Mouse (Mus musculus) heart, embryonic 16.5 days (tissue): ENCODE data around the gene Pdgfa. TPM values are rescaled to one million over a fixed set of nuclear protein-coding genes. Genes with fewer than 3 reads are reported as not detected.

ENCODE experiments used
- ATAC-seq: fragments of 200-750 bp; cut with Nextera tagmentation; replicated peaks from 2 replicates; pipeline ENCODE4 v1.8.0; 2017; ENCODE audit warnings: moderate number of reproducible peaks; ENCODE audit not compliant: insufficient read depth, low FRiP score; ENCODE audit errors: extremely low read depth
- H3K27ac ChIP-seq: fragments of 300-500 bp; sonication (generic); 2 replicates; pipeline ENCODE4 v1.5.1; 2014; ENCODE audit warnings: mild to moderate bottlenecking, low read length, control low read depth, moderate library complexity
- H3K27me3 ChIP-seq: fragments of 300-500 bp; sonication (generic); 2 replicates; pipeline ENCODE4 v1.6.1; 2014; ENCODE audit warnings: low read length, mixed read lengths; ENCODE audit not compliant: control insufficient read depth, insufficient read depth
- H3K36me3 ChIP-seq: fragments of 300-500 bp; sonication (generic); 2 replicates; pipeline ENCODE4 v1.6.1; 2014; ENCODE audit not compliant: control insufficient read depth, insufficient read depth
- H3K4me1 ChIP-seq: fragments of 300-500 bp; sonication (generic); 2 replicates; pipeline ENCODE4 v1.6.1; 2014; ENCODE audit warnings: low read length, mixed read lengths; ENCODE audit not compliant: control insufficient read depth, insufficient read depth
- H3K4me2 ChIP-seq: fragments of 300-500 bp; sonication (generic); 2 replicates; pipeline ENCODE4 v1.6.1; 2014; ENCODE audit warnings: low read depth, mild to moderate bottlenecking, control low read depth, low read length
- H3K4me3 ChIP-seq: fragments of 300-500 bp; sonication (generic); 2 replicates; pipeline ENCODE4 v1.5.1; 2014; ENCODE audit warnings: mild to moderate bottlenecking, control low read depth, low read length
- H3K9ac ChIP-seq: fragments of 300-500 bp; sonication (generic); 2 replicates; pipeline ENCODE4 v1.6.1; 2014; ENCODE audit warnings: low read length, control low read depth
- H3K9me3 ChIP-seq: fragments of 300-500 bp; sonication (generic); replicated peaks from 2 replicates; pipeline ENCODE4 v1.6.1; 2016; ENCODE audit warnings: low read length; ENCODE audit not compliant: control insufficient read depth
- WGBS: fragments of 180-500 bp; shearing (Covaris S2); extraction: QIAGEN DNeasy Blood & Tissue Kit; methylation state at CpG from one replicate; pipeline ENCODE4 v1.1.7; 2014; 5-methylcytosine and 5-hydroxymethylcytosine counted together
- polyA plus RNA-seq: library from polyadenylated mRNA; unstranded; fragments of >200 nt; fragmentation: Nextera tagmentation; extraction: Ambion mirVana; gene quantifications from 2 replicates; pipeline ENCODE4 v1.2.1, GENCODE M21; 2015

Gene Pdgfa
- polyA plus RNA-seq, result 54.0 and 56.0 TPM in 2 replicates

- Histone ChIP-seq H3K4me2 (peak within 1 kb of the TSS; percentile 72), H3K9ac (peak within 1 kb of the TSS; percentile 90), H3K4me3 (peak within 1 kb of the TSS; percentile 78), H3K27ac (peak within 1 kb of the TSS; percentile 97), H3K4me1 (peaks cover 37% of the 10 kb centered on the region), H3K36me3 (no peaks in the 10 kb centered on the region), H3K9me3 (peaks cover 3% of the 10 kb centered on the region), H3K27me3 (peaks cover 16% of the 10 kb centered on the region)
- WGBS, result 4% methylated on average over 48 of the region's 48 CpGs
- ATAC-seq, result peak; percentile 53
Observed at GRCm38 (mm10) chr5:138997171-138997788, at the start of gene Pdgfa. Gene Pdgfa (minus strand): TSS chr5:138997370.

GRCm38 (mm10) chr5:139046636-139047035 is 49.5 kb upstream of the Pdgfa start:
- Histone ChIP-seq H3K4me3 (no peak overlapping the region), H3K27ac (no peak overlapping the region), H3K9me3 (no peaks in the 10 kb centered on the region), H3K4me2 (no peak overlapping the region), H3K36me3 (no peaks in the 10 kb centered on the region), H3K9ac (no peak overlapping the region), H3K4me1 (peaks cover 7% of the 10 kb centered on the region; the same call in 1 of the 2 replicates), H3K27me3 (no peaks in the 10 kb centered on the region)
- no peak for ATAC-seq
- 64% methylated on average over 5 of the region's 5 CpGs for WGBS

- no peak for ATAC-seq
- no peak overlapping the region for H3K27ac ChIP-seq
Observed at GRCm38 (mm10) chr5:139043546-139043945, 46.4 kb upstream of the Pdgfa start.

GRCm38 (mm10) chr5:139042299-139042698 is 45.1 kb upstream of the Pdgfa start:
- no peaks in the 10 kb centered on the region for H3K27me3 ChIP-seq
- H3K4me1 ChIP-seq, result peaks cover 7% of the 10 kb centered on the region; the same call in 1 of the 2 replicates
- no peaks in the 10 kb centered on the region for H3K36me3 ChIP-seq
- H3K9me3 ChIP-seq, result no peaks in the 10 kb centered on the region
- no peak overlapping the region for H3K4me2 ChIP-seq
- no peak for ATAC-seq
- no peak overlapping the region for H3K4me3 ChIP-seq
- 75% methylated on average over 12 of the region's 12 CpGs for WGBS
- H3K9ac ChIP-seq, result no peak overlapping the region
- H3K27ac ChIP-seq, result no peak overlapping the region

More at GRCm38 (mm10) chr5:139043546-139043945, 46.4 kb upstream of the Pdgfa start:
- H3K36me3 ChIP-seq, result no peaks in the 10 kb centered on the region
- H3K27me3 ChIP-seq, result no peaks in the 10 kb centered on the region
- 35% methylated on average over 4 of the region's 4 CpGs for WGBS
- no peak overlapping the region for H3K4me2 ChIP-seq
- H3K9me3 ChIP-seq, result no peaks in the 10 kb centered on the region
- no peak overlapping the region for H3K9ac ChIP-seq
- H3K4me1 ChIP-seq, result peaks cover 7% of the 10 kb centered on the region; the same call in 1 of the 2 replicates
- no peak overlapping the region for H3K4me3 ChIP-seq

- Histone ChIP-seq H3K4me1 (peaks cover 8% of the 10 kb centered on the region), H3K9ac (no peak overlapping the region), H3K4me2 (no peak overlapping the region), H3K27me3 (no peaks in the 10 kb centered on the region), H3K36me3 (no peaks in the 10 kb centered on the region), H3K27ac (no peak overlapping the region), H3K9me3 (no peaks in the 10 kb centered on the region), H3K4me3 (no peak overlapping the region)
- ATAC-seq, result no peak
- 66% methylated on average over 2 of the region's 2 CpGs for WGBS
Observed at GRCm38 (mm10) chr5:139035171-139035570, 38.0 kb upstream of the Pdgfa start.

- Histone ChIP-seq H3K36me3 (no peaks in the 10 kb centered on the region), H3K4me3 (no peak overlapping the region), H3K9ac (no peak overlapping the region), H3K27ac (no peak overlapping the region), H3K4me2 (no peak overlapping the region), H3K27me3 (no peaks in the 10 kb centered on the region), H3K4me1 (peaks cover 8% of the 10 kb centered on the region), H3K9me3 (no peaks in the 10 kb centered on the region)
- no peak for ATAC-seq
- 64% methylated on average over 6 of the region's 6 CpGs for WGBS
Observed at GRCm38 (mm10) chr5:139034746-139035145, 37.6 kb upstream of the Pdgfa start.

GRCm38 (mm10) chr5:139033406-139034317 is 36.5 kb upstream of the Pdgfa start:
- 47% methylated on average over 14 of the region's 14 CpGs for WGBS
- H3K27me3 ChIP-seq, result no peaks in the 10 kb centered on the region
- no peaks in the 10 kb centered on the region for H3K9me3 ChIP-seq
- 0 out of 2 replicates have a peak, but pooled peaks have one; percentile 35 for ATAC-seq
- H3K4me1 ChIP-seq, result peaks cover 8% of the 10 kb centered on the region
- no peak overlapping the region for H3K4me3 ChIP-seq
- no peak overlapping the region for H3K9ac ChIP-seq
- H3K36me3 ChIP-seq, result no peaks in the 10 kb centered on the region
- no peak overlapping the region for H3K4me2 ChIP-seq
- no peak overlapping the region for H3K27ac ChIP-seq

GRCm38 (mm10) chr5:139027603-139028002 is 30.4 kb upstream of the Pdgfa start:
- ATAC-seq, result no peak

More at GRCm38 (mm10) chr5:139027603-139028002, 30.4 kb upstream of the Pdgfa start:
- 0 out of 2 replicates have a peak, but pooled peaks cover 2% of the 10 kb centered on the region for H3K4me1 ChIP-seq
- no peaks in the 10 kb centered on the region for H3K27me3 ChIP-seq
- H3K9ac ChIP-seq, result no peak overlapping the region
- no peak overlapping the region for H3K27ac ChIP-seq
- H3K4me2 ChIP-seq, result no peak overlapping the region
- WGBS, result 66% methylated on average over 15 of the region's 15 CpGs
- no peak overlapping the region for H3K4me3 ChIP-seq
- H3K36me3 ChIP-seq, result no peaks in the 10 kb centered on the region
- H3K9me3 ChIP-seq, result no peaks in the 10 kb centered on the region
